Mouse (Mus musculus): ENCODE data around the gene Slc35c1. TPM values are rescaled to one million over a fixed set of nuclear protein-coding genes. Genes with fewer than 3 reads are reported as not detected.
A peak's percentile ranks its signal among the peaks of the same experiment; 100 is the strongest.

Slc35c1 gene
- total RNA-seq, 4 experiments from 2014 or later = 4.9 to 5.8 (median 5.4) TPM

- no peak for DNase-seq (ENCODE audit: low spot score in 2 of 2)
Observed at GRCm38 (mm10) chr2:92435023-92435422, 25.3 kb downstream of the Slc35c1 start.

- DNase-seq (ENCODE audit: low spot score in 2 of 2) = no peak
Observed at GRCm38 (mm10) chr2:92434375-92434745, 26.0 kb downstream of the Slc35c1 start.

GRCm38 (mm10) chr2:92433578-92434374 lies 26.6 kb downstream of the Slc35c1 start, which contains the start of gene Cry2:
Cry2 (minus strand) TSS chr2:92434043.
- peak; percentile 99 for DNase-seq (ENCODE audit: low spot score in 2 of 2)

GRCm38 (mm10) chr2:92432299-92433295 lies 27.7 kb downstream of the Slc35c1 start:
- no peak for DNase-seq (ENCODE audit: low spot score in 2 of 2)

GRCm38 (mm10) chr2:92431611-92432179 lies 28.6 kb downstream of the Slc35c1 start:
- no peak for DNase-seq (ENCODE audit: low spot score in 2 of 2)

- DNase-seq (ENCODE audit: low spot score in 2 of 2) = peak; percentile 52 to 71
Observed at GRCm38 (mm10) chr2:92430723-92431541, 29.4 kb downstream of the Slc35c1 start.

GRCm38 (mm10) chr2:92430089-92430488 lies 30.2 kb downstream of the Slc35c1 start:
- DNase-seq (ENCODE audit: low spot score in 2 of 2) = no peak

- DNase-seq (ENCODE audit: low spot score in 2 of 2) = peak; percentile 62 to 63
Observed at GRCm38 (mm10) chr2:92427882-92428281, 32.5 kb downstream of the Slc35c1 start.

GRCm38 (mm10) chr2:92426426-92426825 lies 33.9 kb downstream of the Slc35c1 start:
- DNase-seq (ENCODE audit: low spot score in 2 of 2) = peak in 1 of 2 experiments; percentile 24

GRCm38 (mm10) chr2:92425366-92425765 lies 35.0 kb downstream of the Slc35c1 start:
- DNase-seq (ENCODE audit: low spot score in 2 of 2) = no peak

- DNase-seq (ENCODE audit: low spot score in 2 of 2) = peak; percentile 34 to 56
Observed at GRCm38 (mm10) chr2:92424462-92425308, 35.7 kb downstream of the Slc35c1 start.

GRCm38 (mm10) chr2:92423702-92424461 lies 36.5 kb downstream of the Slc35c1 start:
- DNase-seq (ENCODE audit: low spot score in 2 of 2) = peak; percentile 96

GRCm38 (mm10) chr2:92423156-92423555 lies 37.2 kb downstream of the Slc35c1 start:
- DNase-seq (ENCODE audit: low spot score in 2 of 2) = no peak

GRCm38 (mm10) chr2:92422388-92423135 lies 37.8 kb downstream of the Slc35c1 start:
- no peak for DNase-seq (ENCODE audit: low spot score in 2 of 2)

GRCm38 (mm10) chr2:92421723-92422387 lies 38.5 kb downstream of the Slc35c1 start:
- DNase-seq (ENCODE audit: low spot score in 2 of 2) = no peak

GRCm38 (mm10) chr2:92411705-92412104 lies 48.6 kb downstream of the Slc35c1 start:
- DNase-seq (ENCODE audit: low spot score in 2 of 2) = no peak

- DNase-seq (ENCODE audit: low spot score in 2 of 2) = no peak
Observed at GRCm38 (mm10) chr2:92408309-92409045, 51.9 kb downstream of the Slc35c1 start.
